22 mouse cellular contexts compared by ENCODE assay signal in the genomic region with DNA sequence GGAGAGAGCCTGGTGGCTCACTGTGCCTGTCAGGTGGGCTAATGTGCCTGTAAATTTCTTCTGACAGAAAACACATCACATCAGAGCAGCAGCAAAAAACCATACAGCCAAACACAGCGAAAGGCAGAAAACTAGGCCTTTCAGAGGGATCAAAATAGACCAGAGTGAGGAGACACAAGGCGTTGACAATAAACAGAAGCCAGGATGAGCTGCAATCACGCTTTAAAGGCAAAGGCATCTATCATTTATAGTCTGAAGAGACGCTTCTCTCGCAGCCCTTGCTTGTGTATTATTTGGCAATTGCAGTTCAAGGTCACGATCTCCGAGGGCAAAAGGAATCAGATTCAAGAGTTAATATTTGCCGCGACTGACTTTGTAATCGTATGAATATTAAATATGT. TPM values are rescaled to one million over a fixed set of nuclear protein-coding genes. Genes with fewer than 3 reads are reported as not detected.
DNase-seq lines count a peak whose midpoint lies in the region; ATAC-seq and TF ChIP-seq lines count a peak whose summit lies in the region.
"Had no signal": no experiment of that assay in that cellular context is flagged by ENCODE, and none has a peak within 500 bp of the region (broad histone marks: within the 10 kb centered on the region; RNA-seq: fewer than 3 reads in every experiment).

No protein-coding gene starts in this region.

- TF ChIP-seq EP300 in liver, postnatal 0 days (IDR thresholded peaks at IDR 0.05; ENCODE audit: low read depth): no peak

- no peaks in the 10 kb centered on the region for H3K27me3 ChIP-seq in hindbrain, embryonic 15.5 days
- H3K27me3 ChIP-seq in hindbrain, embryonic 10.5 days (ENCODE audit: insufficient read depth, poor library complexity, severe bottlenecking): no peaks in the 10 kb centered on the region
- no peaks in the 10 kb centered on the region for H3K27me3 ChIP-seq in liver, postnatal 0 days (ENCODE audit: insufficient read depth, low read length)
- H3K27me3 ChIP-seq in liver, embryonic 12.5 days (replicated peaks): no peaks in the 10 kb centered on the region
- H3K27me3 ChIP-seq: forebrain, embryonic 13.5 days; heart, embryonic 12.5 days; hindbrain, embryonic 12.5 days had no signal

- peaks cover 5% of the 10 kb centered on the region; the same call in 1 of the 2 replicates for H3K4me1 ChIP-seq in hindbrain, embryonic 15.5 days (replicated peaks)
- H3K4me1 ChIP-seq in hindbrain, embryonic 10.5 days (replicated peaks): no peaks in the 10 kb centered on the region
- peaks cover 6% of the 10 kb centered on the region for H3K4me1 ChIP-seq in liver, postnatal 0 days (ENCODE audit: insufficient read depth)
- peaks cover 15% of the 10 kb centered on the region; the same call in 1 of the 2 replicates for H3K4me1 ChIP-seq in liver, embryonic 12.5 days
- H3K4me1 ChIP-seq: embryonic facial prominence, embryonic 10.5 days; forebrain, embryonic 13.5 days; heart, embryonic 12.5 days; hindbrain, embryonic 12.5 days had no signal

- DNase-seq in frontal cortex, postnatal 36 days (ENCODE audit: low spot score in 2 of 2): no peak
- DNase-seq in hindbrain, embryonic 10.5 days (ENCODE audit: low spot score): no peak
- no peak for DNase-seq in liver, postnatal 0 days
- peak; percentile 82 for DNase-seq in MN1 (ENCODE audit: low spot score)
- DNase-seq: adrenal gland, postnatal 14 days; B cell, adult 2 months; cerebellum, adult 2 months; cerebellum, postnatal 10 days; forebrain, postnatal 0 days; gastrocnemius, postnatal 36 days; heart, adult 18-20 months; heart, postnatal 36 days had no signal

- 73% methylated on average over 10 of the region's 10 CpGs for WGBS in hindbrain, embryonic 15.5 days
- WGBS in hindbrain, embryonic 10.5 days: 92% methylated on average over 10 of the region's 10 CpGs
- 74% methylated on average over 10 of the region's 10 CpGs for WGBS in liver, postnatal 0 days (ENCODE audit: insufficient replicate concordance)
- WGBS in liver, embryonic 12.5 days (ENCODE audit: insufficient replicate concordance): 84% methylated on average over 10 of the region's 10 CpGs

- no peak for TF ChIP-seq CTCF in liver, postnatal 0 days (IDR thresholded peaks at IDR 0.05; ENCODE audit: low read depth)

- no peaks in the 10 kb centered on the region for H3K9me3 ChIP-seq in hindbrain, embryonic 15.5 days
- no peaks in the 10 kb centered on the region for H3K9me3 ChIP-seq in hindbrain, embryonic 10.5 days
- no peaks in the 10 kb centered on the region for H3K9me3 ChIP-seq in liver, postnatal 0 days (ENCODE audit: low read length)
- H3K9me3 ChIP-seq in liver, embryonic 12.5 days (replicated peaks): no peaks in the 10 kb centered on the region
- H3K9me3 ChIP-seq: embryonic facial prominence, embryonic 10.5 days; forebrain, embryonic 13.5 days; heart, embryonic 12.5 days; hindbrain, embryonic 12.5 days had no signal

- H3K27ac ChIP-seq in hindbrain, embryonic 15.5 days (replicated peaks): peak overlapping the region; percentile 34; the same call in 1 of the 2 replicates
- no peak overlapping the region for H3K27ac ChIP-seq in hindbrain, embryonic 10.5 days
- H3K27ac ChIP-seq in liver, postnatal 0 days (ENCODE audit: low read depth): peak overlapping the region; percentile 82
- no peak overlapping the region for H3K27ac ChIP-seq in liver, embryonic 12.5 days
- H3K27ac ChIP-seq: embryonic facial prominence, embryonic 10.5 days; forebrain, embryonic 13.5 days; hindbrain, embryonic 12.5 days had no signal

- no peak overlapping the region for H3K9ac ChIP-seq in hindbrain, embryonic 15.5 days
- H3K9ac ChIP-seq in liver, postnatal 0 days (replicated peaks): no peak overlapping the region
- no peak overlapping the region for H3K9ac ChIP-seq in liver, embryonic 12.5 days
- H3K9ac ChIP-seq: forebrain, embryonic 13.5 days; forebrain, postnatal 0 days; heart, embryonic 12.5 days; hindbrain, embryonic 12.5 days had no signal

- no peak overlapping the region for H3K4me3 ChIP-seq in hindbrain, embryonic 15.5 days
- H3K4me3 ChIP-seq in hindbrain, embryonic 10.5 days: no peak overlapping the region
- no peak overlapping the region for H3K4me3 ChIP-seq in liver, postnatal 0 days (ENCODE audit: low read depth, low read length)
- H3K4me3 ChIP-seq in liver, embryonic 12.5 days: no peak overlapping the region
- H3K4me3 ChIP-seq: embryonic facial prominence, embryonic 10.5 days; forebrain, embryonic 13.5 days; heart, embryonic 12.5 days; hindbrain, embryonic 12.5 days had no signal

- H3K4me2 ChIP-seq in hindbrain, embryonic 15.5 days: no peak overlapping the region
- H3K4me2 ChIP-seq in liver, postnatal 0 days (ENCODE audit: low read depth, low read length): no peak overlapping the region
- H3K4me2 ChIP-seq in liver, embryonic 12.5 days: no peak overlapping the region
- H3K4me2 ChIP-seq: forebrain, embryonic 13.5 days; heart, embryonic 12.5 days; hindbrain, embryonic 12.5 days had no signal

- no peaks in the 10 kb centered on the region for H3K36me3 ChIP-seq in hindbrain, embryonic 15.5 days
- H3K36me3 ChIP-seq in hindbrain, embryonic 10.5 days: no peaks in the 10 kb centered on the region
- no peaks in the 10 kb centered on the region for H3K36me3 ChIP-seq in liver, postnatal 0 days (replicated peaks; ENCODE audit: insufficient read depth, low read length)
- no peaks in the 10 kb centered on the region for H3K36me3 ChIP-seq in liver, embryonic 12.5 days
- H3K36me3 ChIP-seq: embryonic facial prominence, embryonic 10.5 days; G1E; heart, embryonic 12.5 days; hindbrain, embryonic 12.5 days had no signal

- peak; percentile 47; the same call in 1 of the 2 replicates for ATAC-seq in frontal cortex, adult (ENCODE audit: low TSS enrichment)
- ATAC-seq in hindbrain, embryonic 15.5 days (ENCODE audit: low FRiP score, low read depth): no peak
- ATAC-seq in liver, postnatal 0 days: no peak
- ATAC-seq in liver, embryonic 12.5 days: no peak
- no peak for ATAC-seq in cerebellum, adult (ENCODE audit: insufficient number of reproducible peaks, low FRiP score, low TSS enrichment)
- ATAC-seq: CD4-positive, CD25-positive, alpha-beta regulatory T cell, adult 4 months; forebrain, embryonic 13.5 days; forebrain, postnatal 0 days had no signal

RNA-seq across cellular contexts. Expression of a gene that starts 9.2 kb away (rescaled TPM):
- polyA plus RNA-seq in hindbrain, embryonic 15.5 days (2015; fragmentation: Nextera tagmentation; extraction: Ambion mirVana): 4.6 and 5.9 TPM in 2 replicates
- 3.2 and 5.0 TPM in 2 replicates for polyA plus RNA-seq in hindbrain, embryonic 10.5 days (2016; fragmentation: Nextera tagmentation; extraction: Ambion mirVana)
- polyA plus RNA-seq in liver, postnatal 0 days (2015; fragmentation: Nextera tagmentation; extraction: Ambion mirVana): 11.5 and 12.8 TPM in 2 replicates
- 5.9 and 7.3 TPM in 2 replicates for polyA plus RNA-seq in liver, embryonic 12.5 days (2016; fragmentation: Nextera tagmentation; extraction: Ambion mirVana)
- polyA plus RNA-seq: G1E had no signal

Comparison
In these comparisons a context has a peak if more than half of its experiments do, and no peak if none do; other contexts are left out.
1. H3K27ac ChIP-seq: peak in hindbrain, embryonic 15.5 days (single experiment) and liver, postnatal 0 days (single experiment); none in hindbrain, embryonic 10.5 days (single experiment) and liver, embryonic 12.5 days (single experiment).